Mouse (Mus musculus) induced T-regulatory cell, adult 2 months (primary cell): ENCODE results near the gene Pde1b.

Experiments
- DNase-seq: peaks from one replicate; pipeline ENCODE4 v3.0.0-alpha.2; 2012; ENCODE audit warnings: low read depth

The Pde1b gene

GRCm38 (mm10) chr15:103509317-103509716 is 6.5 kb downstream of the Pde1b start:
- no peak for DNase-seq

DNA sequence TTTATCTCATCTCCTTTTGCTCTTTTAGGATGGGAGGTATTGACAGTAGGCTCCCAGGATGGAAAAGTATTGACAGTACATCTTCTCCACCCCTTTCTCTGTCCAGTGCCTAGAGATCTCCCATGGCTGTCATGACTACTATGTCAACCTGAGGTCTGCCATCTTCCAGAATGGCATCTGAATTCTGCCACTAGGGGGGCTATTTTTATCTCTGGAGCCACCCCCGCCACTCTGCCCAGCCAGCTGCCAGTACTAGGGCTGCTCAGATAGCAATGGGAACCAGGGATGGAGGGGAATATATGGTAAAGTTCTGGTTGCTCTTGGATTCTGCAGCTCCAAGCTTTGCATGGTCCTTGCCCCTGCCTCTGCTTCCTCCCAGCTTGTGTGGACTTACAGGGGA is 8.8 kb downstream of the Pde1b start:
- no peak for DNase-seq

DNA sequence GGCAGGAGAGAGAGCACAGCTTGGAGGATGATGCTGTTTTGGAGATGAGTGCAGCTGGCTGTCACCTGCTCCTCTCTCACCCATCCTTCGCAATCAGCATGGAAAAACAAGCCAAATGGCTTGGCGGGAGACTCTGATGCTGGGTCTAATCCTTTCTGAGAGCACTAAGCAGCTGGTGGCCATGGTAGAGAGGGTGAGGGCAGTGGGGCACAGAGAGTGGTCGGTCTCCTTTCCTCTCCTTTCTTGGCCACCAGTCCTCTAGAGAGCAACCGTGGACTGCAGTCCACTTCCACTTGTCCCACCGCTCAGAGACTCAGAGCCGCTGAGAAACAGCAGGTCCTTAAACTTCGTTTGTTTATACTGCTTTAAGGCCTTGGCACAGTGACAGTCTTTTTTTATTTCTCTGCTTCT is 10.8 kb downstream of the Pde1b start:
- DNase-seq, result no peak

DNA sequence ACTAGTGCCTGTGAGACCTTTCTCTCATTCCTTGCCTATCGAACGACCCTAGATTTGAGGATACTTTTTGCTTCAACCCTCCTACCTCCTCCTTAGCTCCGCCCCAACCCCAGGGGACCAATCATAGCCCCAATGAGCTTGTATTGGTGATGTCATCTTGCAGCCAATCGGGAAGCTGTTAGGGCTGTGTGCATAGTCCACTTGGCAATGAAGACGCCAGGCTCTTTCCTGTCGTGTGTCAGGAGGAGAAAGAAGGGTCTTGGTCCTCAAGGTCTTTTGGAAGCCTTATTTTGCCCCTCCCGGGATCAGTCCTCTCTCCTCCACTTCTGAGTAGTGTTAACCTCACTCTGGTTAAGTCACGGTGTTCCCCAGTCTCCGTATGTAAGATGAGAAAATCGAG is 11.3 kb downstream of the Pde1b start:
- DNase-seq, result peak; percentile 43

GRCm38 (mm10) chr15:103514914-103515313 is 12.1 kb downstream of the Pde1b start:
- DNase-seq, result no peak

DNA sequence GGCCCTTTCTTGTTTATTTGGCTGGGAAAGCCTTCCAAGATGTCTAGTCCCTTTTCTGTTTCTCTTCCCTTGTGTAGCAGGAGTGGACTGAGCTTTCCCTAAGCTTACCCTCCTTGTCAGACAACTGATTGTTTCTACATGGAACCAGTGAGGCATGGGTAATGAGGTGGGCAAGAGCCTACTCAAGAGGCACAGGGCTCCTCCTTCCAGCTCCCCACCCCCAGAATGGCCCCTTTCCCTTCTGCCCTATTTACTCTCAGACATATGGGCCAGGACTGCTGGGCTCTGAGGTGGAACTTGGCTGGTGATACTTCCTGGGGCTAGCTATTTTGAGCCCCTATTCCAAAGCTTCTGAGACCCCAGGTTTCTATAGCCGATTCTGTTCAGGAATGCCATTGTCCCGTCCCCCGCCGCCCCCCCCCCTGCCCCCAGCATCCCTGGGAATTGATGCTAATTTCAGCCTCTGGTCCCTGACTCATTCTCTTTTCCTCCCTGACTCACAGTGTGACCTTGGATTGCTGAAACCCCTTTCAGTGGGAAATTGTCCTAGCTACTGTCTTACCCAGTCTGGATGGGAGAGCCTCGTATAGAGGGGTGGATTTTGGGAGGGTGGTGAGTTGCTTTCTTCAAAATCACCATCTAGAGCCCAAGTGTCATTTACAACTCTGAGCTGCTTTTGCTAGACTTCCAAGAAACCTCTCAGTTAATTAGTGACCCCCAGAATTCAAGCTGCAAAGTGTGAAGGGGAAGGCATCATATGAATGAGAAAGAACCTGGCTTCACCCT is 16.0 kb downstream of the Pde1b start:
- DNase-seq, result no peak

GRCm38 (mm10) chr15:103519386-103520378 is 16.8 kb downstream of the Pde1b start:
- no peak for DNase-seq

- DNase-seq, result no peak
Measured at GRCm38 (mm10) chr15:103522458-103523099, 19.7 kb downstream of the Pde1b start.

DNA sequence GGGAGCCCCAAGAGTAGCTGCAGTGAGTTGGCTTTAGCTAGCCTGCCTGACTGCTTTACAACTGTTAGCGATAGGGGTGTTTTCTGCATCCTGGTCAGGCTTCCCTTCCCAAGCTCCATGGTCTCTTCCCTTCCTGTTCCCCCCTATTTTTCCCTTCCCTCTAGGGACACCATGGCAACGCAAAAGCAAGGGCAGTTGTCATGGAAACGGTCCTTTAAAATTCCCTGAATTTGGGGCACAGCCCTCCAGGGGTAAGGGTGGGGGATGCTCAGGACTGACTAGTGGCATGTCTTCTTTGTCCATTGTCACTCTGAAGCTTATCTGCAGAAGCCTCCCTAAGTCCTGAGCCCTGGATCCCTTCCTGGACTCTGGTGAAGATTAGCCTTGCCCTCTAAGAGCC is 20.3 kb downstream of the Pde1b start:
- no peak for DNase-seq

GRCm38 (mm10) chr15:103530372-103530771 is 27.5 kb downstream of the Pde1b start:
- DNase-seq, result peak; percentile 69

- DNase-seq, result no peak
Measured at GRCm38 (mm10) chr15:103534054-103534620, 31.3 kb downstream of the Pde1b start.

- no peak for DNase-seq
Measured at GRCm38 (mm10) chr15:103535030-103535429, 32.2 kb downstream of the Pde1b start.

DNA sequence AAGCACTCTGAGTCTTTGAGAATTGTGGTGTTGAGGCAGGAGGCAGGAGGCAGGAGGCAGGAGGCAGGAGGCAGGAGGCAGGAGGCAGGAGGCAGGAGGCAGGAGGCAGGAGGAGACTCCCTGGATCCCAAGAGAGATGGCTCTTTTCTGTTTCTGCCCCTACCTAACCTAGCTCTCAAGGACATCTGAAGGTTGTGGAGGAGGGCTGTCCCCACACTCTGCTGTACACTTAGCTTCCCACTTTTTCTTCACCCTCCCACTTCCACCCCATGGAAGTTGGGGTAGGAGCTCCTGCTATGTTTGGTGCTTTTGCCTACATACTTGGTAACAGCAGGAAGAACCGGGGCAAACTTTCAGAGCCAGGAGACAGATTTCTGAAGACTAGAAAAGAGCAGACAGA is 33.0 kb downstream of the Pde1b start:
- no peak for DNase-seq

- DNase-seq, result no peak
Measured at GRCm38 (mm10) chr15:103536456-103536855, 33.6 kb downstream of the Pde1b start.

GRCm38 (mm10) chr15:103537011-103537821 is 34.4 kb downstream of the Pde1b start:
- no peak for DNase-seq

DNA sequence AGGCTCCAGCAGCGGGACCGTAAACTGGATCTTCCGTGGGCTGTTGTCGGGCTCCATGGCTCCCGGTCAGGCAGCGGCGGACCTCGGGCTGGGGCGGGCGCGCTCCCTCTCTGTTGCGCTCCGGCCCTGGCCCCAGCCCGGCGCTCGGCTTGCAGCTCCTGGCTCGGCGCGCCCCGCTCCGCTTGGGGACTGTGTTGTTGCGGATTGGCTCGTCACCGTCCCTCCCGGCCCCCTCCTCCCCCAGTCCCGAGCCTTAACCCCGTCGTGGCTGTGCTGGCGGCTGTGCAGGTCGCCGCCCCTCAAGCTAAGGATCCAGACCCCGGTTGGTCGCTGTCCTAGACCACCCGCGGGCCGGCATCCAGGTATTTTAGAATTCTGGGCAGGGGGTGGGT is 35.0 kb downstream of the Pde1b start, which contains the start of gene Ppp1r1a:
Gene Ppp1r1a, minus strand, starts transcription at position 182 of the 392 bp plus-strand sequence.
- DNase-seq, result no peak

DNA sequence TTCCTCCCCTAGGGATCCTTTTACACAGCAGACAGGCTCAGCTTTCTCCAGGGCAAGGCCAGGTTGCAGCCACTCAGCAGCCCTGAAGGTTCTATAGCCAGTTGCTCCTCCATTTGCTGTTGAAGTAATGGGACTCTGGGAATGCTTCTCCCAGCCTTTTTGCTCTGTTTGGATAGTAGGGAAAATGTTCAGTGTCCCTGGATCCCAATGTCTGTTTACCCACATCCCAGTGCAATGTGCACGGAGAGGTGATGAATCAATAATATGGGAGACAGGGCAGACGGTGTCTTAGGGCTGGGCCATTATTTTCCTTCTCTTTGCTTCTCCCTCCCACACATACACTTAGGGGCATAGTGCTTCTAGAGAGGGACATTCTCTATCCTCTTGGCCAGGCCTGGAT is 36.4 kb downstream of the Pde1b start:
- no peak for DNase-seq

GRCm38 (mm10) chr15:103540646-103541045 is 37.8 kb downstream of the Pde1b start:
- no peak for DNase-seq

DNA sequence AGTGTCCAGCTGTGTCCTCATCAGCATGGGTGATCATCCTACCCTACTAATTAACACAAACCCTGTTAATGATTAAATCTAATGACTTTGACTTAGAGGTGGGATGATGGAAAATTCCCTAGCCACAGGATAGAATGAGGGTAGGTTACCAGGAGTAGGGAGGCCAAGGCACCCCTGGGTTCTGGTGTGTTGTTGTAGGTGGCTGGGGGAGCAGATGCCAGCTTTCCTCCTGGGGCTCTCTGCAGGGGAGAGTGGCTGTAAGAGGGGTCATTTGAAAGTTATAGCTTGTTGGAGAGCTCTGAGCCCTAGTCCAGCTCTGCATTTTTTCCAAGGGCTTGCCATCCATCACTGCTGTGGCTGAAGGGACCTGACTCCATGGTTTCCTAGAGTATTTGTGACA is 39.7 kb downstream of the Pde1b start:
- DNase-seq, result no peak

GRCm38 (mm10) chr15:103547983-103548382 is 45.1 kb downstream of the Pde1b start:
- no peak for DNase-seq

GRCm38 (mm10) chr15:103549475-103549874 is 46.6 kb downstream of the Pde1b start:
- no peak for DNase-seq
